Mouse (Mus musculus): ENCODE measurements at regions not wholly inside any gene's neighbourhood (a gene's known extent, or its start where the extent isn't known, plus 50 kb on each side); places are given as distances from the start of the nearest gene placed in this dataset.

DNA sequence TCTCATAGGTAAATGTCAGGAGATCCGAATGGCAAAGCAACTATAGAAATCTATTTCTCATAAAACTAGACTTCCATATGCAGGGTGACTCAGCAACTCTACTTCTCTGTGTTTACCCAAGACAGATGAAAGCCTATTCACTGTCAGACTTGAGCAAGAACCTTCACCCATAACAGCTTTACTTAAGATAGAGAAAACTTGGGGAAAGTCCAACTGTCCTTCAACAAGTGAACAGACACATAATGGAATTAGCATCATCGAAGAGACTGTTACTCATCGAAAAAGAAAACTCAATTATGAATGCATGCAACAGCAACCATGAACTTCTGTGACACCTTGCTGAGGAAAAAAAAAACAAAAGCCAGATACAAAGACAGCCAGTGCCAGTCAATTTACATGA lies 271.0 kb upstream of the Cdh5 start:
- peaks cover 22% of the 10 kb centered on the region for H3K9me3 ChIP-seq (replicated peaks)
- DNase-seq (ENCODE audit: low spot score) = no peak
- ATAC-seq (ENCODE audit: extremely low read depth, insufficient number of reproducible peaks, low FRiP score, poor library complexity, severe bottlenecking) = no peak
- H3K36me3 ChIP-seq (replicated peaks) = no peaks in the 10 kb centered on the region
- H3K4me1 ChIP-seq (ENCODE audit: insufficient read depth, low read depth, low read length) = no peaks in the 10 kb centered on the region
- H3K27me3 ChIP-seq (ENCODE audit: insufficient read depth, low read length) = no peaks in the 10 kb centered on the region
- TF ChIP-seq POLR2AphosphoS5 (IDR thresholded peaks at IDR 0.05; ENCODE audit: insufficient replicate concordance, low read depth, low read length) (no peak), GATA1 (IDR thresholded peaks at IDR 0.05; ENCODE audit: borderline replicate concordance, low read length) (no peak), CTCF (IDR thresholded peaks at IDR 0.05; ENCODE audit: low read depth, low read length) (no peak), GATA2 (IDR thresholded peaks at IDR 0.05; ENCODE audit: borderline replicate concordance, low read depth, low read length) (no peak), TAL1 (conservative IDR thresholded peaks at IDR 0.05; ENCODE audit: low read depth, low read length) (no peak)
- H3K4me3 ChIP-seq (ENCODE audit: low read depth, low read length) = no peak overlapping the region

DNA sequence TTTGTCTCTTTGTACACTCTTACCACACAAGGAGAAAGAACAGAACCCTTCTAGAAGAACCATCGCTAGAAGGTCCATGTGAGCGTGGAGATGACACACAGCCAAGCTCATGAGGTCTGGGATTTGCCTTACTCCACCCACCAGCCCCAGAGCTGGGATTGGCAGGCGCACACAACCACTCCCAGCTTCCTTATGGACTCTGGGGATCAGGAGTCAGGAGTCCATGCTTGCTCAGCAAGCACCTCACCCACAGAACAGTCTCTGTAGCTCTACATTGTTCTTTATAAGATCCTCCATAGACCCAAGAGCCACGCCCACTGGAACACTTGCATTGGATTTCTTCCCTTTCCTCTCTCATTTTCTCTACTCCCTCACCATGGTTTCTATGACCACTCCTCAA lies 261.4 kb upstream of the Cdh5 start:
- TF ChIP-seq TAL1 (conservative IDR thresholded peaks at IDR 0.05; ENCODE audit: low read depth, low read length) (no peak), POLR2AphosphoS5 (IDR thresholded peaks at IDR 0.05; ENCODE audit: insufficient replicate concordance, low read depth, low read length) (no peak), GATA2 (IDR thresholded peaks at IDR 0.05; ENCODE audit: borderline replicate concordance, low read depth, low read length) (no peak), CTCF (IDR thresholded peaks at IDR 0.05; ENCODE audit: low read depth, low read length) (no peak), GATA1 (IDR thresholded peaks at IDR 0.05; ENCODE audit: borderline replicate concordance, low read length) (no peak)

DNA sequence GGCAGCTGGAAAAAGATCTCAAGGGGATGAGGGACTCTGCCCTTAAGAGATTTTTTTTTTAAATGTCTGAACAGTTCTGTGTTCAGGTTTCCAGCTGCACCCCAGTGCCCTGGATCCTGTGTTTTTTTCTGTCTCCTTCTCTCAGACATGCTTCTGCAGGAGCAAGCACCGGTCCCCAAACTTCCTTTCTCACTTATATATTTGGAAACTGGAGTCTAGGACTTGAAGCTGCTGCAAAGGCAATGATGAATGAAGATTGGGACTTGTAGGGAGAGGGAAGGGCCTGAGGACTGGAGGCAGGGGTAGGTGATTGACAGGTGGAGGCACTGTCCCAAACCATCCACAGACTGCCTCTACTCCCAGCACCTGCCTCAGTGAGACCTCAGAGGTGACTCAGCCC lies 255.5 kb upstream of the Cdh5 start:
- Histone ChIP-seq H3K27me3 (ENCODE audit: insufficient read depth, low read length) (no peaks in the 10 kb centered on the region), H3K4me1 (ENCODE audit: insufficient read depth, low read depth, low read length) (no peaks in the 10 kb centered on the region), H3K36me3 (replicated peaks) (no peaks in the 10 kb centered on the region), H3K4me3 (ENCODE audit: low read depth, low read length) (no peak overlapping the region), H3K9me3 (replicated peaks) (peaks cover 46% of the 10 kb centered on the region)
- ATAC-seq (ENCODE audit: extremely low read depth, insufficient number of reproducible peaks, low FRiP score, poor library complexity, severe bottlenecking) (no peak), DNase-seq (ENCODE audit: low spot score) (no peak)
- TF ChIP-seq TAL1 (conservative IDR thresholded peaks at IDR 0.05; ENCODE audit: low read depth, low read length) (no peak), GATA2 (IDR thresholded peaks at IDR 0.05; ENCODE audit: borderline replicate concordance, low read depth, low read length) (no peak), POLR2AphosphoS5 (IDR thresholded peaks at IDR 0.05; ENCODE audit: insufficient replicate concordance, low read depth, low read length) (no peak), GATA1 (IDR thresholded peaks at IDR 0.05; ENCODE audit: borderline replicate concordance, low read length) (no peak), CTCF (IDR thresholded peaks at IDR 0.05; ENCODE audit: low read depth, low read length) (no peak)

More for the DNA sequence above, 261.4 kb upstream of the Cdh5 start:
- Histone ChIP-seq H3K36me3 (replicated peaks) (no peaks in the 10 kb centered on the region), H3K27me3 (ENCODE audit: insufficient read depth, low read length) (no peaks in the 10 kb centered on the region), H3K4me3 (ENCODE audit: low read depth, low read length) (no peak overlapping the region), H3K4me1 (ENCODE audit: insufficient read depth, low read depth, low read length) (no peaks in the 10 kb centered on the region), H3K9me3 (replicated peaks) (peaks cover 57% of the 10 kb centered on the region)
- no peak for ATAC-seq (ENCODE audit: extremely low read depth, insufficient number of reproducible peaks, low FRiP score, poor library complexity, severe bottlenecking)
- DNase-seq (ENCODE audit: low spot score) = no peak

DNA sequence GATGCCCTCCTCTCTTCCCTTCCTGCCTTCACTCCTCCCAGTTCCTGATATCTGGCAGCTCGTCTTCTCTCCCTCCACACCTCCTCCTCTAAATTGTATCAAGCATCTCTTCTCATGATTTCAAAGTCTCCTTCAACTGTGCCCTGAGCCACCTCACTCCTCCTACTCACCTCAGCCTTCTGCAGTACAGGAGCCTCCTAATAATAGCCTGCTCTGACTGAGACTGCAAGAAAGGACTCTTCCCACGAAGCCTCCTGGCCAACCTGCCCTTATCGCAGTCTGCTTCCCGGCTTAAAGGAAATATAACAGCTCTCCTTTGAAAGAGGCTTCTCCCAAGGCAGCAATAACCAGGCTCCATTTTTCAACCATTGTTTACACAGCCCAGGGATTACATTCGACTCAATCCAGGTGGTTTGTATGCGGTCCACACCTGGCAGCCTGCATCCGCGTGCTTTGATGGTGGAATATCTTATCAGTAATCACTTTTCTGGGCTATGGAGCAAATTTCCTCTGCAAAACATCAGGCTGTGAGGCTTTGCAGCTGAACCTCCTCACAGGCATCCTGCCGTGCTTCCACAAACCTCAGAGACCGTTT lies 254.9 kb upstream of the Cdh5 start:
- Histone ChIP-seq H3K36me3 (replicated peaks) (no peaks in the 10 kb centered on the region), H3K27me3 (ENCODE audit: insufficient read depth, low read length) (no peaks in the 10 kb centered on the region), H3K9me3 (replicated peaks) (peaks cover 46% of the 10 kb centered on the region), H3K4me3 (ENCODE audit: low read depth, low read length) (no peak overlapping the region), H3K4me1 (ENCODE audit: insufficient read depth, low read depth, low read length) (no peaks in the 10 kb centered on the region)
- no peak for TF ChIP-seq TAL1 (conservative IDR thresholded peaks at IDR 0.05; ENCODE audit: low read depth, low read length)
- no peak for TF ChIP-seq GATA2 (IDR thresholded peaks at IDR 0.05; ENCODE audit: borderline replicate concordance, low read depth, low read length)
- no peak for TF ChIP-seq GATA1 (IDR thresholded peaks at IDR 0.05; ENCODE audit: borderline replicate concordance, low read length)
- TF ChIP-seq CTCF (IDR thresholded peaks at IDR 0.05; ENCODE audit: low read depth, low read length) = no peak
- TF ChIP-seq POLR2AphosphoS5 (IDR thresholded peaks at IDR 0.05; ENCODE audit: insufficient replicate concordance, low read depth, low read length) = no peak
- no peak for ATAC-seq (ENCODE audit: extremely low read depth, insufficient number of reproducible peaks, low FRiP score, poor library complexity, severe bottlenecking)
- no peak for DNase-seq (ENCODE audit: low spot score)

DNA sequence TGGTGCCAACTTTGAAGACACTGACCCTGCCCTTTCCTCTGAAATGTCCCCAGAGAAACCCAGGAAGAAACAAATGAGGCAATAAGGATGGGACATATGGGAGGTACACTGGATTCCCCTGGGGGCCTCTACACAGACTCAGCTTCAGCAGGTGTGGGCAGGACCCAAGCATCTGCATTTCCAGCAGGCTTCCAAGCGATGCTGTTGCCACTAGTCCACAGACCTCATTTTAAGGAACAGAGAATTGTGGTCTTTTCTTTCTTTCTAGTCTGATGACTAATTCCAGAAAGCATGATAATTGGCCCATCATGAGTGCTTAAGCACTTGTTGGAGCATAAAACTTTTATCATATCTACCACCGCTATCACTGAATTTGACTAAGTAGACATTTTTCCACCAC lies 251.6 kb upstream of the Cdh5 start:
- DNase-seq (ENCODE audit: low spot score) (no peak), ATAC-seq (ENCODE audit: extremely low read depth, insufficient number of reproducible peaks, low FRiP score, poor library complexity, severe bottlenecking) (no peak)
- no peak for TF ChIP-seq GATA2 (IDR thresholded peaks at IDR 0.05; ENCODE audit: borderline replicate concordance, low read depth, low read length)
- TF ChIP-seq GATA1 (IDR thresholded peaks at IDR 0.05; ENCODE audit: borderline replicate concordance, low read length) = no peak
- TF ChIP-seq TAL1 (conservative IDR thresholded peaks at IDR 0.05; ENCODE audit: low read depth, low read length) = no peak
- TF ChIP-seq POLR2AphosphoS5 (IDR thresholded peaks at IDR 0.05; ENCODE audit: insufficient replicate concordance, low read depth, low read length) = no peak
- TF ChIP-seq CTCF (IDR thresholded peaks at IDR 0.05; ENCODE audit: low read depth, low read length) = no peak
- no peaks in the 10 kb centered on the region for H3K4me1 ChIP-seq (ENCODE audit: insufficient read depth, low read depth, low read length)
- H3K4me3 ChIP-seq (ENCODE audit: low read depth, low read length) = no peak overlapping the region
- peaks cover 40% of the 10 kb centered on the region for H3K9me3 ChIP-seq (replicated peaks)
- H3K36me3 ChIP-seq (replicated peaks) = no peaks in the 10 kb centered on the region
- no peaks in the 10 kb centered on the region for H3K27me3 ChIP-seq (ENCODE audit: insufficient read depth, low read length)

DNA sequence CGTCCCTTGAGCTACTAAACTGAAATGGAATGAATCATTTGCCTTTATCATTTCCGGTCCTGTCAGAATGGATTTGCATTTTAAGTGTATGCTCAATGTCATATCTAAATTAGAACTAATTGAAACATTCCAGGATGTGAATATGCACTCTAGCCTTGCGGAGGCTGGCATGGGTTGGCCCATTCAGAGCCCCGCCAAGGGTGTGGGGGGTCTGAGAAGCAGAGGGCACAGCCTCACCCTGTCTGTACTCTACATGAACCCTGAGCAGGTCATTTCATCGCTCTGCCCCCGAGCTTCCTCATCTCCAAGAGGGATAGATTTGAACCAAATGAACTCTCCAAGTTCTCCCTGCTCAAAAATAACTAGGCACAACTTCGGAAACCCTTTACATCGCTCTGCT lies 250.1 kb upstream of the Cdh5 start:
- ATAC-seq (ENCODE audit: extremely low read depth, insufficient number of reproducible peaks, low FRiP score, poor library complexity, severe bottlenecking) = no peak
- Histone ChIP-seq H3K27me3 (ENCODE audit: insufficient read depth, low read length) (no peaks in the 10 kb centered on the region), H3K9me3 (replicated peaks) (peaks cover 43% of the 10 kb centered on the region), H3K4me3 (ENCODE audit: low read depth, low read length) (no peak overlapping the region), H3K36me3 (replicated peaks) (no peaks in the 10 kb centered on the region), H3K4me1 (ENCODE audit: insufficient read depth, low read depth, low read length) (no peaks in the 10 kb centered on the region)
- TF ChIP-seq POLR2AphosphoS5 (IDR thresholded peaks at IDR 0.05; ENCODE audit: insufficient replicate concordance, low read depth, low read length) = no peak
- TF ChIP-seq CTCF (IDR thresholded peaks at IDR 0.05; ENCODE audit: low read depth, low read length) = no peak
- DNase-seq (ENCODE audit: low spot score) = no peak

Measured in G1E (cell line).